8 mouse cellular contexts compared by ENCODE assay signal in genomic region chr9:44497624-44498377, GRCm38 (mm10). TPM values are rescaled to one million over a fixed set of nuclear protein-coding genes. Genes with fewer than 3 reads are reported as not detected.
DNase-seq lines count a peak whose midpoint lies in the region; ATAC-seq and TF ChIP-seq lines count a peak whose summit lies in the region.

No protein-coding gene starts in this region.

- in situ Hi-C loops in ES-E14 (cut with MboI; ENCODE audit: low sequenced_read_pairs in 2 of 2, unreplicated experiment in 2 of 2): no loop called here

- H3K27me3 ChIP-seq in forebrain, embryonic 12.5 days: peaks cover 12% of the 10 kb centered on the region
- no peaks in the 10 kb centered on the region for H3K27me3 ChIP-seq in intestine, embryonic 14.5 days (replicated peaks; ENCODE audit: control insufficient read depth, insufficient read depth, low read length)
- 0 out of 2 replicates have a peak, but pooled peaks cover 3% of the 10 kb centered on the region for H3K27me3 ChIP-seq in liver, postnatal 0 days (ENCODE audit: insufficient read depth, low read length)
- H3K27me3 ChIP-seq in stomach, postnatal 0 days (ENCODE audit: control insufficient read depth, insufficient read depth, low read length): no peaks in the 10 kb centered on the region

- peak; percentile 62 for DNase-seq in gastrocnemius, adult 2 months
- no peak for DNase-seq in gastrocnemius, postnatal 10 days
- DNase-seq in ES-E14 (ENCODE audit: low read depth, low spot score): no peak
- peak; percentile 80 for DNase-seq in intestine, embryonic 14.5 days (ENCODE audit: low spot score)
- DNase-seq in liver, postnatal 0 days: peak; percentile 65
- peak; percentile 80 for DNase-seq in stomach, postnatal 0 days (ENCODE audit: low spot score)
- no peak for DNase-seq in right cerebral cortex, postnatal 4 days

- H3K9me3 ChIP-seq in ES-E14 (ENCODE audit: control insufficient read depth, insufficient read depth, low read depth, low read length): no peaks in the 10 kb centered on the region
- no peaks in the 10 kb centered on the region for H3K9me3 ChIP-seq in forebrain, embryonic 12.5 days
- H3K9me3 ChIP-seq in intestine, embryonic 14.5 days (ENCODE audit: control insufficient read depth, low read length): no peaks in the 10 kb centered on the region
- no peaks in the 10 kb centered on the region for H3K9me3 ChIP-seq in liver, postnatal 0 days (ENCODE audit: low read length)
- no peaks in the 10 kb centered on the region for H3K9me3 ChIP-seq in stomach, postnatal 0 days (ENCODE audit: control insufficient read depth, low read length)

- 0 out of 2 replicates have a peak, but pooled peaks have one; percentile 2 for ATAC-seq in forebrain, embryonic 12.5 days (ENCODE audit: low FRiP score)
- peak; percentile 4; the same call in 1 of the 2 replicates for ATAC-seq in intestine, embryonic 14.5 days (replicated peaks; ENCODE audit: low FRiP score, low TSS enrichment, low read depth)
- ATAC-seq in liver, postnatal 0 days: peak; percentile 67
- peak; percentile 32; the same call in 1 of the 2 replicates for ATAC-seq in stomach, postnatal 0 days (ENCODE audit: low FRiP score, low TSS enrichment)

- TF ChIP-seq CTCF in gastrocnemius, adult 2 months (IDR thresholded peaks at IDR 0.05): no peak
- no peak for TF ChIP-seq CTCF in liver, postnatal 0 days (IDR thresholded peaks at IDR 0.05; ENCODE audit: low read depth)
- no peak for TF ChIP-seq CTCF in stomach, postnatal 0 days (IDR thresholded peaks at IDR 0.05; ENCODE audit: low read depth)

- intact Hi-C loops in gastrocnemius, adult 2 months (cut with DNase I): no loop called here

- no peak for TF ChIP-seq EP300 in liver, postnatal 0 days (IDR thresholded peaks at IDR 0.05; ENCODE audit: low read depth)
- no peak for TF ChIP-seq EP300 in stomach, postnatal 0 days (optimal IDR thresholded peaks at IDR 0.05)

- no peaks in the 10 kb centered on the region for H3K36me3 ChIP-seq in ES-E14 (ENCODE audit: control insufficient read depth, insufficient read depth, low read length, poor library complexity, severe bottlenecking)
- peaks cover 16% of the 10 kb centered on the region for H3K36me3 ChIP-seq in forebrain, embryonic 12.5 days (replicated peaks)
- peaks cover 13% of the 10 kb centered on the region for H3K36me3 ChIP-seq in intestine, embryonic 14.5 days (ENCODE audit: control insufficient read depth, insufficient read depth, low read length)
- H3K36me3 ChIP-seq in liver, postnatal 0 days (replicated peaks; ENCODE audit: insufficient read depth, low read length): no peaks in the 10 kb centered on the region
- peaks cover 3% of the 10 kb centered on the region; the same call in 1 of the 2 replicates for H3K36me3 ChIP-seq in stomach, postnatal 0 days (ENCODE audit: control insufficient read depth, insufficient read depth, low read length)

- peak overlapping the region; percentile 81 for H3K4me2 ChIP-seq in forebrain, embryonic 12.5 days
- peak overlapping the region; percentile 93 for H3K4me2 ChIP-seq in intestine, embryonic 14.5 days (ENCODE audit: low read length)
- peak overlapping the region; percentile 72 for H3K4me2 ChIP-seq in liver, postnatal 0 days (ENCODE audit: low read depth, low read length)
- peak overlapping the region; percentile 69 for H3K4me2 ChIP-seq in stomach, postnatal 0 days (replicated peaks; ENCODE audit: low read depth)

- peak overlapping the region; percentile 61; the same call in 1 of the 2 replicates for H3K9ac ChIP-seq in ES-E14 (ENCODE audit: insufficient read depth, low read depth, low read length, poor library complexity, severe bottlenecking)
- peak overlapping the region; percentile 66; the same call in 1 of the 2 replicates for H3K9ac ChIP-seq in forebrain, embryonic 12.5 days
- H3K9ac ChIP-seq in intestine, embryonic 14.5 days (ENCODE audit: low read length): peak overlapping the region; percentile 31
- H3K9ac ChIP-seq in liver, postnatal 0 days (replicated peaks): peak overlapping the region; percentile 51
- H3K9ac ChIP-seq in stomach, postnatal 0 days (ENCODE audit: low read length): peak overlapping the region; percentile 62

- peak overlapping the region; percentile 97 for H3K27ac ChIP-seq in gastrocnemius, adult 2 months
- no peak overlapping the region for H3K27ac ChIP-seq in ES-E14 (ENCODE audit: insufficient read depth, low read depth, low read length, poor library complexity, severe bottlenecking)
- peak overlapping the region; percentile 94 for H3K27ac ChIP-seq in forebrain, embryonic 12.5 days
- peak overlapping the region; percentile 92 for H3K27ac ChIP-seq in intestine, embryonic 14.5 days (ENCODE audit: low read depth)
- H3K27ac ChIP-seq in liver, postnatal 0 days (ENCODE audit: low read depth): peak overlapping the region; percentile 29
- H3K27ac ChIP-seq in stomach, postnatal 0 days (replicated peaks): peak overlapping the region; percentile 95

- WGBS in forebrain, embryonic 12.5 days: 3% methylated on average over 11 of the region's 11 CpGs
- WGBS in intestine, embryonic 14.5 days: 4% methylated on average over 10 of the region's 11 CpGs
- 3% methylated on average over 11 of the region's 11 CpGs for WGBS in liver, postnatal 0 days (ENCODE audit: insufficient replicate concordance)
- under 1% methylated on average over 11 of the region's 11 CpGs for WGBS in stomach, postnatal 0 days

- peak overlapping the region; percentile 67 for H3K4me3 ChIP-seq in gastrocnemius, adult 2 months
- H3K4me3 ChIP-seq in ES-E14 (ENCODE audit: insufficient read depth in 1 of 2, low read depth in 1 of 2, low read length in 2 of 2, poor library complexity in 1 of 2, severe bottlenecking in 1 of 2): peak overlapping the region; percentile 64 to 67
- peak overlapping the region; percentile 43 for H3K4me3 ChIP-seq in forebrain, embryonic 12.5 days (replicated peaks)
- peak overlapping the region; percentile 48 for H3K4me3 ChIP-seq in intestine, embryonic 14.5 days (ENCODE audit: low read depth, low read length)
- peak overlapping the region; percentile 30 for H3K4me3 ChIP-seq in liver, postnatal 0 days (ENCODE audit: low read depth, low read length)
- peak overlapping the region; percentile 40 for H3K4me3 ChIP-seq in stomach, postnatal 0 days (ENCODE audit: low read depth, low read length)

- peaks cover 0 to 72% of the 10 kb centered on the region in 2 experiments; a peak in 2 of 4 replicates for H3K4me1 ChIP-seq in ES-E14 (ENCODE audit: control insufficient read depth in 2 of 2, insufficient read depth in 2 of 2, low read length in 2 of 2, poor library complexity in 1 of 2)
- H3K4me1 ChIP-seq in forebrain, embryonic 12.5 days: peaks cover 89% of the 10 kb centered on the region
- peaks cover 73% of the 10 kb centered on the region for H3K4me1 ChIP-seq in intestine, embryonic 14.5 days (replicated peaks; ENCODE audit: control insufficient read depth, insufficient read depth, low read length)
- H3K4me1 ChIP-seq in liver, postnatal 0 days (ENCODE audit: insufficient read depth): peaks cover 50% of the 10 kb centered on the region
- peaks cover 41% of the 10 kb centered on the region for H3K4me1 ChIP-seq in stomach, postnatal 0 days (replicated peaks; ENCODE audit: control insufficient read depth, insufficient read depth)

TF ChIP-seq in ES-E14, 5 proteins besides CTCF, POLR2A, EP300 and RAD21:
- no peak for TF ChIP-seq CHD2 (IDR thresholded peaks at IDR 0.05; ENCODE audit: low read depth, low read length)

RNA-seq across cellular contexts. Expression of gene Bcl9l, which starts 15.2 kb away (rescaled TPM):
- total RNA-seq in gastrocnemius, adult 2 months (2021): 10 to 100 TPM; 38.3 to 43.6 TPM
- total RNA-seq in gastrocnemius, postnatal 10 days (2021): 10 to 100 TPM; 65.4 to 77.6 TPM
- total RNA-seq in ES-E14 (2012; rRNA removed): 4.9 and 6.7 TPM in 2 replicates
- 10.6 and 10.7 TPM in 2 replicates for polyA plus RNA-seq in forebrain, embryonic 12.5 days (2016; fragmentation: Nextera tagmentation; extraction: Ambion mirVana)
- 10.2 TPM in 2 replicates for polyA plus RNA-seq in intestine, embryonic 14.5 days (2014; fragmentation: Nextera tagmentation; extraction: Ambion mirVana)
- 2.0 and 2.2 TPM in 2 replicates for polyA plus RNA-seq in liver, postnatal 0 days (2015; fragmentation: Nextera tagmentation; extraction: Ambion mirVana)
- 5.2 and 6.1 TPM in 2 replicates for polyA plus RNA-seq in stomach, postnatal 0 days (2015; fragmentation: Nextera tagmentation; extraction: Ambion mirVana)

RNA-seq across cellular contexts. Expression of gene Upk2, which starts 43.0 kb away (rescaled TPM):
- total RNA-seq in gastrocnemius, adult 2 months (2021): under 1 TPM; 0.22 to 0.23 TPM
- total RNA-seq in gastrocnemius, postnatal 10 days (2021): under 1 TPM; 0.38 to 0.65 TPM
- total RNA-seq in ES-E14 (2012; rRNA removed): 0.31 and 1.1 TPM in 2 replicates
- polyA plus RNA-seq in forebrain, embryonic 12.5 days (2016; fragmentation: Nextera tagmentation; extraction: Ambion mirVana): 0.29 TPM in 1 of 2 replicates, not detected in the other
- polyA plus RNA-seq in intestine, embryonic 14.5 days (2014; fragmentation: Nextera tagmentation; extraction: Ambion mirVana): 2.1 and 2.3 TPM in 2 replicates
- not detected in 2 replicates for polyA plus RNA-seq in liver, postnatal 0 days (2015; fragmentation: Nextera tagmentation; extraction: Ambion mirVana)
- polyA plus RNA-seq in stomach, postnatal 0 days (2015; fragmentation: Nextera tagmentation; extraction: Ambion mirVana): 5.4 and 7.0 TPM in 2 replicates

RNA-seq across cellular contexts. Expression of gene Foxr1, which starts 56.9 kb away (rescaled TPM):
- not detected for total RNA-seq in gastrocnemius, adult 2 months (2021)
- not detected for total RNA-seq in gastrocnemius, postnatal 10 days (2021)
- 0.79 and 1.9 TPM in 2 replicates for total RNA-seq in ES-E14 (2012; rRNA removed)
- not detected in 2 replicates for polyA plus RNA-seq in forebrain, embryonic 12.5 days (2016; fragmentation: Nextera tagmentation; extraction: Ambion mirVana)
- polyA plus RNA-seq in intestine, embryonic 14.5 days (2014; fragmentation: Nextera tagmentation; extraction: Ambion mirVana): not detected in 2 replicates
- polyA plus RNA-seq in liver, postnatal 0 days (2015; fragmentation: Nextera tagmentation; extraction: Ambion mirVana): not detected in 2 replicates
- polyA plus RNA-seq in stomach, postnatal 0 days (2015; fragmentation: Nextera tagmentation; extraction: Ambion mirVana): 0.05 TPM in 1 of 2 replicates, not detected in the other

Comparison
In these comparisons a context has a peak if more than half of its experiments do, and no peak if none do; other contexts are left out.
1. DNase-seq: peak in gastrocnemius, adult 2 months (single experiment), intestine, embryonic 14.5 days (single experiment), liver, postnatal 0 days (single experiment) and stomach, postnatal 0 days (single experiment); none in gastrocnemius, postnatal 10 days (single experiment), ES-E14 (single experiment) and right cerebral cortex, postnatal 4 days (single experiment).
2. ATAC-seq: peak in every context shown above with its lines; median percentile 67 in liver, postnatal 0 days; 32 in stomach, postnatal 0 days; 4 in intestine, embryonic 14.5 days; 2 in forebrain, embryonic 12.5 days.
3. Peak in every context shown above with its lines, with median percentiles within 50 percentile points of each other: H3K4me3 ChIP-seq, H3K9ac ChIP-seq and H3K4me2 ChIP-seq.